Mouse (Mus musculus): ENCODE measurements around the gene Rbfox3. TPM values are rescaled to one million over a fixed set of nuclear protein-coding genes. Genes with fewer than 3 reads are reported as not detected.

Rbfox3 gene
- polyA plus RNA-seq, 1 experiment, result 163 TPM

GRCm38 (mm10) chr11:118620869-118621268 lies 290.5 kb downstream of the Rbfox3 start:
- WGBS, result 24% methylated on average over 4 of the region's 4 CpGs
- Histone ChIP-seq H3K4me3 (replicated peaks; ENCODE audit: insufficient read depth, low read depth, low read length) (no peak overlapping the region), H3K4me1 (ENCODE audit: control insufficient read depth, insufficient read depth, low read length) (peaks cover 61% of the 10 kb centered on the region), H3K27ac (ENCODE audit: insufficient read depth, low read length) (0 out of 2 replicates have a peak overlapping the region, but pooled peaks have one; percentile 6), H3K27me3 (ENCODE audit: control insufficient read depth, insufficient read depth, low read length) (no peaks in the 10 kb centered on the region)
- TF ChIP-seq CTCF (IDR thresholded peaks at IDR 0.05; ENCODE audit: borderline replicate concordance, insufficient read depth, low read depth, low read length) (no peak), POLR2A (IDR thresholded peaks at IDR 0.05; ENCODE audit: borderline replicate concordance, insufficient read depth, low read length) (no peak)
- DNase-seq, result peak; percentile 58 to 71

GRCm38 (mm10) chr11:118614126-118614525 lies 297.3 kb downstream of the Rbfox3 start:
- H3K27ac ChIP-seq (ENCODE audit: insufficient read depth, low read length), result no peak overlapping the region
- WGBS, result 68% methylated on average over 4 of the region's 4 CpGs
- no peak for DNase-seq

DNA sequence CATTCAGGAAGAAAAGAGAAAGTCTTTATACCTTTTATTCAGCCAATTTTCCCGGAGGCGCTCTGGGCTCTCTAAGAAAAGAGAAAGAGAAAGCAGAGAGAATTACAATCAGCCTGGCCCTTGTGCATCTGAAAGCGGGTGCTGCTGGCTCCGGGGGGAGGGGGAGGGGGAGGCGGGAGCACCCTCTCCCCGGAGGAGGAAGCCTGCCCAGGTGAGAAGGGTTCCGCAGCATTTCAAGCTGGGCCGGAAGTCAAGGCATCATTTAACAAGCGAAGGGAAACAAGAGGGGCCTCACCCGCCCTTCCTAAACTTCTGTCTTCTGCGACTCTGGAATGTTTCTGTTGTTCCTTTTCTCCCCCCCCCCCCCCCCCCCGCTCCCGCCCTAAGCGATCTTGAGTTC lies 301.3 kb downstream of the Rbfox3 start:
- no peak overlapping the region for H3K4me3 ChIP-seq (replicated peaks; ENCODE audit: insufficient read depth, low read depth, low read length)

More at GRCm38 (mm10) chr11:118614126-118614525, 297.3 kb downstream of the Rbfox3 start:
- Histone ChIP-seq H3K27me3 (ENCODE audit: control insufficient read depth, insufficient read depth, low read length) (no peaks in the 10 kb centered on the region), H3K4me3 (replicated peaks; ENCODE audit: insufficient read depth, low read depth, low read length) (no peak overlapping the region), H3K4me1 (ENCODE audit: control insufficient read depth, insufficient read depth, low read length) (peaks cover 35% of the 10 kb centered on the region)
- no peak for TF ChIP-seq CTCF (IDR thresholded peaks at IDR 0.05; ENCODE audit: borderline replicate concordance, insufficient read depth, low read depth, low read length)
- TF ChIP-seq POLR2A (IDR thresholded peaks at IDR 0.05; ENCODE audit: borderline replicate concordance, insufficient read depth, low read length), result no peak

DNA sequence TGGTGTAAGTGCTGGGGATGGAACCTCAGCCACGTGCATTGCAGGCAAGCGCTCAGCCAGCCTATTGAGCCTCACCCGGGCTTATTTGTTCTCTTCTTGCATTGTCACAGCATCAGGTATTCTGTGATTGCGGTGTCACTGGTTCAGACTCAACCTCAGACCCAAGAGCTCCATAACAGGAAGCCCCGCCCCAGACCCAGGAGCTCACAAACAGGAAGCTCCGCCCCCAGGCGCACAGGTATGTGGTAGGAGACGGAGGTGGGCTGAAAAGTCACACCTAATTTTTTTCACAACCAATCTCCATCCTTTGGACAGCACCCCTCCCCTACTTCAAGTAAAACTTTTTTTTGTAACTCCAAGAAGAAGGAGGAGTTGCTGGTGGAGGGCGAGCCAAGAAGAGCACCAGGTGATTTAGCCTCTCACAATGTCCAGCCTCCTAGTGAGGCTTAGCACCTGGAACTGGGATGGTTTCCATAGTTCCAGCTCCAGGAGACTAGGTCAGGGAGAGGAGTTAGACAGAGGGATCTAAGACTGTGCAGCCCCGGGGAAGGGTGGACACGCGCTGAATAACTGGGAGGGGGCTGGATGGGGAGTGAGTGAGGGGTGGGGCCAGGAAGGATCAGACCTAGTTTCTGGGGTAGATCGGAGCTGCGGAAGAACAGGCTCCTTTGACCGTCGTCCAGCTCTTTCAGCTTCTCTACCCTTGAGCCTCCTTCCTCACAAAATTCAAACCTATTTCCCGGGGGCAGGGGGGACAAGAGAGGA lies 302.0 kb downstream of the Rbfox3 start:
- Histone ChIP-seq H3K4me3 (replicated peaks; ENCODE audit: insufficient read depth, low read depth, low read length) (no peak overlapping the region), H3K4me1 (ENCODE audit: control insufficient read depth, insufficient read depth, low read length) (peaks cover 36% of the 10 kb centered on the region), H3K27ac (ENCODE audit: insufficient read depth, low read length) (no peak overlapping the region), H3K27me3 (ENCODE audit: control insufficient read depth, insufficient read depth, low read length) (no peaks in the 10 kb centered on the region)
- 39% methylated on average over 17 of the region's 17 CpGs for WGBS
- DNase-seq, result no peak
- TF ChIP-seq POLR2A (IDR thresholded peaks at IDR 0.05; ENCODE audit: borderline replicate concordance, insufficient read depth, low read length) (no peak), CTCF (IDR thresholded peaks at IDR 0.05; ENCODE audit: borderline replicate concordance, insufficient read depth, low read depth, low read length) (no peak)

More for the DNA sequence above, 301.3 kb downstream of the Rbfox3 start:
- Histone ChIP-seq H3K4me1 (ENCODE audit: control insufficient read depth, insufficient read depth, low read length) (peaks cover 30% of the 10 kb centered on the region), H3K27me3 (ENCODE audit: control insufficient read depth, insufficient read depth, low read length) (no peaks in the 10 kb centered on the region), H3K27ac (ENCODE audit: insufficient read depth, low read length) (no peak overlapping the region)
- DNase-seq, result no peak
- 27% methylated on average over 14 of the region's 14 CpGs for WGBS
- TF ChIP-seq CTCF (IDR thresholded peaks at IDR 0.05; ENCODE audit: borderline replicate concordance, insufficient read depth, low read depth, low read length) (no peak), POLR2A (IDR thresholded peaks at IDR 0.05; ENCODE audit: borderline replicate concordance, insufficient read depth, low read length) (no peak)

- no peaks in the 10 kb centered on the region for H3K27me3 ChIP-seq (ENCODE audit: control insufficient read depth, insufficient read depth, low read length)
- H3K4me3 ChIP-seq (replicated peaks; ENCODE audit: insufficient read depth, low read depth, low read length), result no peak overlapping the region
- TF ChIP-seq POLR2A (IDR thresholded peaks at IDR 0.05; ENCODE audit: borderline replicate concordance, insufficient read depth, low read length) (no peak), CTCF (IDR thresholded peaks at IDR 0.05; ENCODE audit: borderline replicate concordance, insufficient read depth, low read depth, low read length) (peak; percentile 30)
- no peak overlapping the region for H3K27ac ChIP-seq (ENCODE audit: insufficient read depth, low read length)
- peaks cover 34% of the 10 kb centered on the region for H3K4me1 ChIP-seq (ENCODE audit: control insufficient read depth, insufficient read depth, low read length)
- WGBS, result 16% methylated on average over 8 of the region's 8 CpGs
- DNase-seq, result no peak
Observed at GRCm38 (mm10) chr11:118607927-118608326, 303.5 kb downstream of the Rbfox3 start.

DNA sequence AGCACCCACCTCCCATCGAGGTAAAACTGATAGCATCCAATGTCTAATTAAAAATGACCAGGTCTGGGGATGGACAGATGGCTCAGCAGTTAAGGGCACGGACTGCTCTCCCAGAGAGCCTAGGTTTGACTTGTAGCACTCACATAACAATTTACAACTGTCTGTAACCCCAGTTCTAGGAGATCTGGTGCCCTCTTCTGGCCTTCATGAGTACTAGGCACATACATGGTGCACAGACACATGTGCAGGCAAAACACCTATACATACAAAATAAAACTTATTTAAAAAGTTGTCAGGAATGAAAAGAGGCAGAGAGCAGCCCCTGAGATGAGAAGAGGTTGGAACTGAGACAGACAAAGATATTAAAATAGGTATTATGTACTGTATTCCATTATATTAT lies 305.8 kb downstream of the Rbfox3 start:
- no peak for TF ChIP-seq POLR2A (IDR thresholded peaks at IDR 0.05; ENCODE audit: borderline replicate concordance, insufficient read depth, low read length)
- peak; percentile 23; the same call in 1 of the 2 replicates for TF ChIP-seq CTCF (IDR thresholded peaks at IDR 0.05; ENCODE audit: borderline replicate concordance, insufficient read depth, low read depth, low read length)
- no peaks in the 10 kb centered on the region for H3K27me3 ChIP-seq (ENCODE audit: control insufficient read depth, insufficient read depth, low read length)
- WGBS, result 24% methylated on average over 2 of the region's 2 CpGs

GRCm38 (mm10) chr11:118604206-118604605 lies 307.2 kb downstream of the Rbfox3 start:
- H3K4me3 ChIP-seq (replicated peaks; ENCODE audit: insufficient read depth, low read depth, low read length), result no peak overlapping the region
- WGBS, result 8% methylated on average over 6 of the region's 6 CpGs
- no peak for TF ChIP-seq CTCF (IDR thresholded peaks at IDR 0.05; ENCODE audit: borderline replicate concordance, insufficient read depth, low read depth, low read length)
- TF ChIP-seq POLR2A (IDR thresholded peaks at IDR 0.05; ENCODE audit: borderline replicate concordance, insufficient read depth, low read length), result no peak
- DNase-seq, result peak; percentile 62 to 80
- H3K4me1 ChIP-seq (ENCODE audit: control insufficient read depth, insufficient read depth, low read length), result peaks cover 54% of the 10 kb centered on the region
- no peak overlapping the region for H3K27ac ChIP-seq (ENCODE audit: insufficient read depth, low read length)
- H3K27me3 ChIP-seq (ENCODE audit: control insufficient read depth, insufficient read depth, low read length), result no peaks in the 10 kb centered on the region

More for the DNA sequence above, 305.8 kb downstream of the Rbfox3 start:
- no peak for DNase-seq
- no peak overlapping the region for H3K4me3 ChIP-seq (replicated peaks; ENCODE audit: insufficient read depth, low read depth, low read length)
- H3K27ac ChIP-seq (ENCODE audit: insufficient read depth, low read length), result no peak overlapping the region
- peaks cover 41% of the 10 kb centered on the region for H3K4me1 ChIP-seq (ENCODE audit: control insufficient read depth, insufficient read depth, low read length)

DNA sequence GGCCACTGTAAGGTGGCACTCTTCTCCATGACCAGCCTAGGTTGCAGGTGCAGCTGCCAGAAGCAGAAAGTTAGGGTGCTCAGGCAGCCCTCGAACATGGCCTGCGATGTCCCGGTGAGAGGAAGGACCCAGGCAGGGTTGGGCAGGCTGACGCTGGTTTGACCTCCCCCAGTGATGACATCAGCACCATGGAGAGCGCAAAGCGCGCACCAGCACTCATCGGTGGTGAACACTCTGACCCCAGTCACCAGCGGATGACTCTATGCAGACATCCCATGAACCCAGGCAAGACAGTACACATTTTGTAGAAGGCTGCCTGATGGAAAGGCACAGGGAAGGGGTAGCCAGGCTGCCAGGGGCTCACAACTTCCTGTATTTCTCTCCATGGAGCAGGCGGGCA lies 308.3 kb downstream of the Rbfox3 start:
- Histone ChIP-seq H3K4me1 (ENCODE audit: control insufficient read depth, insufficient read depth, low read length) (peaks cover 65% of the 10 kb centered on the region), H3K27ac (ENCODE audit: insufficient read depth, low read length) (no peak overlapping the region), H3K4me3 (replicated peaks; ENCODE audit: insufficient read depth, low read depth, low read length) (no peak overlapping the region), H3K27me3 (ENCODE audit: control insufficient read depth, insufficient read depth, low read length) (no peaks in the 10 kb centered on the region)
- WGBS, result 43% methylated on average over 10 of the region's 10 CpGs
- DNase-seq, result no peak
- TF ChIP-seq POLR2A (IDR thresholded peaks at IDR 0.05; ENCODE audit: borderline replicate concordance, insufficient read depth, low read length) (no peak), CTCF (IDR thresholded peaks at IDR 0.05; ENCODE audit: borderline replicate concordance, insufficient read depth, low read depth, low read length) (no peak)
